Mouse (Mus musculus) bone marrow macrophage, adult 2 months (primary cell): ENCODE results near the gene Cdrt4. TPM values are rescaled to one million over a fixed set of nuclear protein-coding genes. Genes with fewer than 3 reads are reported as not detected.

ENCODE experiments used
- H3K27ac ChIP-seq: 2 replicates; pipeline ENCODE4 v1.5.1; 2012; ENCODE audit warnings: low read depth, low read length; ENCODE audit not compliant: insufficient read depth
- H3K4me1 ChIP-seq: 2 replicates; pipeline ENCODE4 v1.6.1; 2012; ENCODE audit warnings: low read length; ENCODE audit not compliant: control insufficient read depth, insufficient read depth
- H3K4me3 ChIP-seq: 2 replicates; pipeline ENCODE4 v1.5.1; 2012; ENCODE audit warnings: mild to moderate bottlenecking, low read length, moderate library complexity; ENCODE audit not compliant: insufficient read depth
- CTCF ChIP-seq: IDR thresholded peaks from 2 replicates; pipeline ENCODE4 v1.5.1; 2012; ENCODE audit warnings: low read depth, mild to moderate bottlenecking, low read length, moderate library complexity
- POLR2A ChIP-seq: IDR thresholded peaks from 2 replicates; pipeline ENCODE4 v1.6.1; 2012; ENCODE audit warnings: mild to moderate bottlenecking, low read depth, low read length, borderline replicate concordance
- polyA plus RNA-seq: library from polyadenylated mRNA; stranded (reverse); fragments of >200 nt; gene quantifications from 2 replicates; pipeline ENCODE4 v1.2.4, GENCODE M21; 2012; ENCODE audit not compliant: missing spikeins, insufficient read depth, insufficient read length

The Cdrt4 gene
- polyA plus RNA-seq, 1 experiment = not detected

DNA sequence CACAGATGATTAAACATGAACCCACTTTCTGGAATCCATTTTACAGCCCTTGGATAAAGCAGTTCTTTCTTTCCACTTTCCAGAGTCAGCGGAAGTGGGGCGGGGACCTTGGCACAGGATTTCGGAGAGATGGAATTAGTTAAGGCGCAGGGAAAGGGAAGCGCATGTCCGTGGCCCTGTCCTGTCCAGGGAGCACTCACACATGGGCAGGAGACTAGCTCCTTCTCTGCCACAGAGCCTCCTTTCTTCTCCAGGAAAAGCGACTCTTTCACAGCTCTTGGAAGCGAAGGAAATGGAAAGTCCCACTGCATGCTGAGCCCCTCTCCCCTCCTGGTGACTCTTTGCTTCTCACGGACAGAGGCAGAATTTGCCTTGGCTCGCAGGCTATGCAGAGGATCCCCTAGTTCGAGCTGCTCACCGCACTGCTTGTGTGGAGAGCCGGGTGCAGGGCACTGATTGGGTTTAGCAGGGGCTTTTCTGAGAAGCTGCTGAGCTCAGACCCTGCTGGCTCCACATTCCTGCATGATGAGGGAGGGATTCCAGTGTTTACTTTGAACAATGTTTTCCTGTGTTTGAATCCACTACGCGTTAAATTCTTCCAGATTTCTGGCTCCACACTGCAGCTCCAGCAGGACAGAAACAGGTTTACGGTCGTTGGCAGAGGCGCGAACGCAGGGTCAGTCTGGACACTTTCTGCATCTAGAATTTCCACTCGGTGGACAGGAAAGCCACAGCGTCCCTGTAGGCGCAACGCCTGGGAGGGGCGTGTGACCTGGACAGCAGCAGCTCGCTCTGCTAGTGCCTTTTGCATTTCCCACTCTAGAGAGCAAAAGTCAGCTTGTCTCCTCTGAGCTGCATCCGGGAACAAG lies 16.0 kb downstream of the Cdrt4 start:
- Histone ChIP-seq H3K4me3 (no peak overlapping the region), H3K27ac (no peak overlapping the region), H3K4me1 (no peaks in the 10 kb centered on the region)
- TF ChIP-seq CTCF = no peak
- TF ChIP-seq POLR2A = no peak

DNA sequence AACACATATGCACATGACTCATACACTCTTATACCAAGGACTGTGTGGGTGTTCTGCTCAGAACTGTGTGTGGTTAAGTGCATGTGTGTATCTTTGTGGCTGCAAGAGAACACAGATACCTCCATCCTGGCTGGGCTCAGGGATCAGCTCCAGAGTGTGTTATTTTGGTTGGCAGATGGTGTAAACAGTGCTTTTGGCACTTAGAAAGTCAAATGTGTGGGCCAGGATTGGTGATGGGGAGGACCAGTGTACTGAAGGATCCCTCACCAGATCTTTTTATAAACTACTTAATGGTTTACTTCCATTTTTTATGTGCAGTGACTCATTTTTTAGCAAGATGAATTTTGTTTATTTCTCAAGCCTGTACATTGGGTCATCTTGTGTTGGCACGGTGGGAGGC lies 26.2 kb downstream of the Cdrt4 start:
- Histone ChIP-seq H3K27ac (no peak overlapping the region), H3K4me3 (no peak overlapping the region), H3K4me1 (peaks cover 2% of the 10 kb centered on the region; the same call in 1 of the 2 replicates)
- TF ChIP-seq POLR2A (no peak), CTCF (no peak)

DNA sequence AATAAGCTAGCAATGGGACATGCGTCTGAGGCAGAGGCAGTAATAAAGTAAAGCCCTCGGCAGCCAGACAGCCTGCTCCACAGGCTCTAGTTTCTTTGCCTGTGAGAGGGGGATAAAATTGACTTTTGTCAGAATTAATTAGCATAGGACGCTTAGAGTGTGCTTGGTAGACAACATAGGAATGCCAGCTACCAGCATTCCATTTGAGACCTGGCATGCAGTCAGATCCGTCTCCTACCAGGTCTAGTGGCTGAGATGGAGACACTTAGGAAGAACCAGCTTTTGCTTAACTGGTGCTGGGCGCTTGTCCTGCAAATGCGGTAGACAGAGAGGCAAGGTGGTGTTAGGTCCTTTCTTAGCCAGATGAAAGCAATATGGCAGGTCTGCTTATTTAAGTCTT lies 27.9 kb downstream of the Cdrt4 start:
- Histone ChIP-seq H3K4me1 (peaks cover 9% of the 10 kb centered on the region), H3K27ac (no peak overlapping the region), H3K4me3 (no peak overlapping the region)
- TF ChIP-seq CTCF (no peak), POLR2A (no peak)

DNA sequence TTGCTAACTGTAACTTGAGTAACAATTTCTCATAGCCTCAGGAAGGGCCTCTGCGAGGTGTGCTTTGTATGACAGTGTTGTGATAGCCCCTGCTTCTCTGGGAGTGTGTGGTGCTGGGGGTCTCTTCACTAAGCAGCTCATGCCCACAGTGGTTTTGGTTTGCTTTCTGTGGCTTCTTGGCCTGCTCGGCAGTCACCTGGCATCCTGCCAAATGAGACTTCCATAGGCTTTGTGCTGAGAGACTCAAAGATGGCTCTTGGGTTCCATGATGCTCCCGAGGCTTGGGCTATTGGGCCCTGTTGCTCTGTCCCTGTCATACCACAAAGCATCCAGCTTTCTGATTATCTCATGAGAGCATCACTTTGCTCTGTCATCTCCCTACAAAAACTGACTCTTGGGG lies 30.7 kb downstream of the Cdrt4 start:
- Histone ChIP-seq H3K4me1 (peaks cover 12% of the 10 kb centered on the region), H3K27ac (no peak overlapping the region), H3K4me3 (no peak overlapping the region)
- no peak for TF ChIP-seq POLR2A
- no peak for TF ChIP-seq CTCF

DNA sequence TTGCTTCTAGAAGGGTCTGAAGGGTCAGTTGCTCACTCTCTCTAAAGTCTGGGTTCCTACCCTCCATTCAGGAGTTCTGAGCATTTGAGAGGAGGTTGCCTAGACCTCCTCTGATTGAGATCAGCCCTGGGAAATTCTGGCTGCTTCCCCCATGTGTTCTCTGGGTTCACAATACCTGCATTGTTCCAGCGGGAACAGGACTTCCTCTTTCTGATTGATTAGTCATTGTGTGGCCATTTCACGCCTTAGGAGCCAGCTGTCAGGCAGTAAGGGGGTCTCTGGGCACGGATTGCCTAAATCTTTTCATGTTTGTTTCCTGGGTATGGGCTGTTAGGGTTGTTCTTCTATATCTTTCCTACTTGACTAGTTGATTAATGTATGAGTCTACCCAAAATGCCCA lies 32.8 kb downstream of the Cdrt4 start:
- TF ChIP-seq CTCF = no peak
- no peak for TF ChIP-seq POLR2A
- no peak overlapping the region for H3K27ac ChIP-seq
- H3K4me1 ChIP-seq = peaks cover 10% of the 10 kb centered on the region
- no peak overlapping the region for H3K4me3 ChIP-seq

DNA sequence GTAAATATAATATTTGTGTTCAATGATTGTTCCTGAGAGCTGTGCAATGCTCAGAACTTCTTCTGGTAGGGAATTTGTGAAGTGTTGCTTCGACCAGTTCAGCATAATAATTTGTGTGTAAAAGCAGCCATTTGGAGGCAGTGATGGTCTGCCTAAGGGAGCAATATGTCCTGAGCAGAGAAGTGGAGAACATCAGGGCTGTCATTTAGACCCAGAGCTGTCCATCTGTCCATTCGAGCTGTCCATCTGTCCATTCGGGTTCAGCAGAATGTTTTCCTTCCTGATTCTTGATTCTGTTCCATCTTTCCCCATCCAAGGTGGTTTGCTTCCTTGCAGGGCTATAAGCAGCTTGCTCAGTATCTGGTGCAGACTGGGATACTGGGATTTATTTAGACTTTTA lies 33.4 kb downstream of the Cdrt4 start:
- H3K4me1 ChIP-seq = peaks cover 10% of the 10 kb centered on the region
- no peak overlapping the region for H3K27ac ChIP-seq
- no peak overlapping the region for H3K4me3 ChIP-seq
- TF ChIP-seq POLR2A (no peak), CTCF (no peak)

DNA sequence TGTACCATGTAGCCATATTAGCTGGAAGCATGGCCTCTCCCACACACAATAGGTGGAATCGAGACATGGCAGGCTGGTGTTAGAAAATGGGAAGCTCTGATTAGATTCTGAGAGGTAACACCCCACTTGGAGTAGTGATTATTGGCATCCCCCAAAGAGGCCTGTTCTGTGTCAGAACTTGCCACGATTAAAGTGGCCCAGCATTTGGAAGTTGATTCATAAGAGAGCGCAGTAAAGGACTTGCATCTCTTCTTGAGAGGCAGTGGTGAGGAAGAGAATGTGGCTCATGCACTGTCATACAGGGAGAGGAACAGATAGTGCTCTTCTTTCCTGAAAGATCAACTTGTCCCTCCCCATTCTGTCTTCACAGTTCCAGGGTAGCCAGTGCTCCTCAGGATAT lies 34.1 kb downstream of the Cdrt4 start:
- no peak overlapping the region for H3K27ac ChIP-seq
- H3K4me1 ChIP-seq = peaks cover 10% of the 10 kb centered on the region
- no peak overlapping the region for H3K4me3 ChIP-seq
- no peak for TF ChIP-seq CTCF
- no peak for TF ChIP-seq POLR2A

DNA sequence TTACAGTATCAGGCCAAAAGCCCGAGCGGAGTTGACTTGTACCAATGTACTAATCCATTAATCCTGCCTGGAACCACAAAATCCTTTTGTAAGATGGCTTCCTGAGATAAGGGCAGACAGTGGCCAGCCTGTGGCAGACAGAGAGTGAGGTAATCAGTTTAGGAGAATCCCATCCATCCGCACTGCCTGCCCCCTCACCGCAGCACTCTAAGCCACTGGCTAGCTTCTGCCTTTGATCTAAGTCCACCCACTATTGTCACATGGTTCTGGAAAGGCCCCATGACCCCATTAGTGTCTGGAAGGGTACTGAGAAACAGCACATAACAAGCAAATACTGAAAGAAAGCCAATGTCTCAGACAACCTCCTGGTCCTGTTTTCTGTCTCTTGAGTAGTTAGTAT lies 35.6 kb downstream of the Cdrt4 start:
- no peak for TF ChIP-seq CTCF
- no peak for TF ChIP-seq POLR2A
- no peak overlapping the region for H3K4me3 ChIP-seq
- no peak overlapping the region for H3K27ac ChIP-seq
- peaks cover 10% of the 10 kb centered on the region for H3K4me1 ChIP-seq

DNA sequence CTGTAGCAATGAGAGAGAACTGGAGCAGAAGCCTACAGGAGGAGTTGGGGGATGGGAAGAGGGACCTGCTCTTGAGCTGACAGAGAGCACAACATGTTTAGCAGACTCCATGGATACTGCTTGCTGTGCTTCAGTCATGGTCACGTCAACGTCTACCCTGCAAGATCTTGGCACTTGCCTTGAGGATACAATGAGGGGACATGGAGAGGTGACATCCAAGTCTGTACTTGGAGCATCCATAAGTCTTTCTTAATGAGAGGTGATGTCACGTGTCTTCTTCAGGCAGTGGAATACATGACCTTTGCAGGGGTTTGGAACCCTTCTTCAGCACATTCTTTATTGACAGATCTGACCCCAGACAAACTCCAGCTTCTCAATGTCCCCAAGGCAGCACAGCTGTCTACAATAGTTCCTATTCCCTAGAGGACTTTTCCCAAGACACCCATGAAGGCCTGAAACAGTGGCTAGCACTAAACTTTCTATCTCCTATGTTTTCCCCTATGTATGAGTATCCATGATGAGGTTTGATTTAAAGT lies 39.2 kb downstream of the Cdrt4 start:
- H3K4me1 ChIP-seq = peaks cover 8% of the 10 kb centered on the region
- no peak overlapping the region for H3K4me3 ChIP-seq
- no peak overlapping the region for H3K27ac ChIP-seq
- TF ChIP-seq POLR2A (no peak), CTCF (no peak)

DNA sequence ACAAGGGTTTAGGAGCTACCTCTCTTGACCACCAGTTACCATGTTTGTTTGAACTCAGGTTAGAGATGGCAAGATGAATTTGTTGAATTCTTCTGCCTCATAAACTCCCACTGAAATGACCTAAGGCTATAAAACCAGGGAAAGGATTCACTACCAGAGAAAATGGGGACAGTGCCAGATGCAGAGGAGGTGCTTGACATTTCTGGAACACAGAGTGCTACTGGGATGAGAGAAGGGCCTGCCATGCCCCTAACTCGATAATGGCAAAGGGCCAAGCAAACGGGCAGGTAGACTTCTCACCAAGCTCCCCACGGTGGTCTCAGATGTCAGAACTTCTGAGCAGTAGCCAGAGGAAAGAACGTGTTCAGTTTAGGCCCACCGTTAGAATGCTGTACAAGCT lies 39.8 kb downstream of the Cdrt4 start:
- Histone ChIP-seq H3K4me1 (peaks cover 9% of the 10 kb centered on the region), H3K4me3 (no peak overlapping the region), H3K27ac (no peak overlapping the region)
- TF ChIP-seq CTCF = no peak
